Mouse (Mus musculus) left cerebral cortex, adult 8-10 months (tissue): Measurements from ENCODE around the gene Igf2bp3. TPM values are rescaled to one million over a fixed set of nuclear protein-coding genes. Genes with fewer than 3 reads are reported as not detected.
"Not testable (repeated sequence)": the region's sequence is repeated elsewhere in the genome, so short reads cannot be mapped to it uniquely, and the experiment has no call there.

Source experiments
- DNase-seq, 2 experiments: peaks; one replicate each; pipeline ENCODE4 v3.0.0; 2022; ENCODE audit warnings: low spot score in 2 of 2
- total RNA-seq, 4 experiments: library from RNA; stranded (reverse); gene quantifications; 2 replicates each; pipeline ENCODE4 v1.2.4; 2022

Gene Igf2bp3
- not detected for total RNA-seq

DNA sequence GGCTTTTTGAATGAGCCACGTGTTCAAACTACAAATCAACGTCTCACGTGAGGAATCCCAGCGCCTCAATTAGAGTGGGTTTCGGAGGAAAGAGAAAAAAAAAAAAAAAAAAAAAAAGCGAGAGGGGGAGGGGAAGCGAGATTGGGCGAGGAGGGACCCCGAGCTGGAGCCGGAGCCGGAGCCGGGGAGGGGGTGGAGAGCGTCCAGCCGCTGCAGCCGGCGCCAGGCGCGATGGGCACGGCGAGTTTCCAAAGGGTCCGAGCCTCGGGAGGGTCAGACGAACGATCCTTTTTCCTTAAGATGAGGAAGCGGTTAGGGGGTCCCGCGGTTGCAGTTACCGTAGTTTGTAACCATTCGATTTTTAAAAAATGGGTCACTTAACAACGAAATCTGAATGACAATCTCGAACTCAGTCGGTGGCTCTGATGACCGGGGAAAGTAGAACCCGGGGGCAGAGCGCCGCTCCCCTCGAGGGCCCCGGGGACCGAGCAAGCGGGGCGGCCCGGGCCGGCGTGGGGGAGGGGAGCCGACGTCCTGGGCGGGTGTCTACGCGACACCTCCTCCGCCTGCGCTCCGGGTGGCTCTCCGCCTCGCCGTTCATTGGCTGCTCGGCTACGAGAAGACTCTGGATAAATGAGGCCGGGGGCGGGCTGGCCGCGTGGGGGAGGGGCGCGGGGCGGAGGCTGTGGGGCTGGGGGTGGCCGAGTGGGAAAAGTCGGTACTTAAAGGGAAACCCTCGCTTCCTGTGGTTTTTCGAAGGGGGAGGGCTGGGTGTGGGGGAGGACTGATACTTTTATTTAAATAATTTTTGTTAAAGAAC, at the start of gene Igf2bp3:
Gene Igf2bp3 (minus strand): TSS at position 30 of the 820 bp plus-strand sequence.
- no peak for DNase-seq

DNA sequence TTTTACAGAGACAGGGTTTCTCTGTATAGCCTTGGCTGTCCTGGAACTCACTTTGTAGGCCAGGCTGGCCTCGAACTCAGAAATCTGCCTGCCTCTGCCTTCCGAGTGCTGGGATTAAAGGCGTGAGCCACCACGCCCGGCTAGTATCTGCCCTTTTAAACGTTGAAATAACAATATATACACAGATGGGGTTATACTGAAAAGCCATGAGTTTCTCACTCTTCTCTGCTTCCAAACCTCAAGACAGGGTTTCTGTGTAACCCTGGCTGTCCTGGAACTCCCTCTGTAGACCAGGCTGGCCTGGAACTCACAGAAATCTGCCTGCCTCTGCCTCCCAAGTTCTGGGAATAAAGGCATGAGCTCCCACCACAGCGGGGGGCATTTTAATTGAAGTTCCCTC, 49.7 kb upstream of the Igf2bp3 start:
- not testable (repeated sequence) for DNase-seq

DNA sequence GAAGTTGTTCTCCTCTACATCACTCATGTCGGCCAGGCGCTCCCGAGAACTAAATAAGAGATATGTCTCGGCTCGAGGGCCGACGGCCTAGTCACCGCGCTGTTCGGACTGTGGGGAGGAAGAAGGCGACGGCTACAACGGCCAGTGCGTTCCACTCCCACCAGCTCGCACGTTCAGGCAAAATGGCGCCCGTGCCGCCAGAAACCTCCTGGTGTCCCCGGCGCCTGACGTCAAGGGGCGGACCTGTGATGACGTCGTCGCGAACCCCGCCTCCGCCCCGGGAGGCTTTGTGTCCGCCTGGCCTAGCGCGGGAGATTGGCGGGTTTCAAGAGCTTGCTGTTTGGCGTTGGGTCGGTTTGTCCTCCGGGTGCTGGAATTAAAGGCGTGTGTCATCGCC, 49.1 kb upstream of the Igf2bp3 start, which contains the start of gene Tra2a:
Gene Tra2a (minus strand): TSS at position 187 of the 397 bp plus-strand sequence.
- DNase-seq = peak; percentile 91 to 96

DNA sequence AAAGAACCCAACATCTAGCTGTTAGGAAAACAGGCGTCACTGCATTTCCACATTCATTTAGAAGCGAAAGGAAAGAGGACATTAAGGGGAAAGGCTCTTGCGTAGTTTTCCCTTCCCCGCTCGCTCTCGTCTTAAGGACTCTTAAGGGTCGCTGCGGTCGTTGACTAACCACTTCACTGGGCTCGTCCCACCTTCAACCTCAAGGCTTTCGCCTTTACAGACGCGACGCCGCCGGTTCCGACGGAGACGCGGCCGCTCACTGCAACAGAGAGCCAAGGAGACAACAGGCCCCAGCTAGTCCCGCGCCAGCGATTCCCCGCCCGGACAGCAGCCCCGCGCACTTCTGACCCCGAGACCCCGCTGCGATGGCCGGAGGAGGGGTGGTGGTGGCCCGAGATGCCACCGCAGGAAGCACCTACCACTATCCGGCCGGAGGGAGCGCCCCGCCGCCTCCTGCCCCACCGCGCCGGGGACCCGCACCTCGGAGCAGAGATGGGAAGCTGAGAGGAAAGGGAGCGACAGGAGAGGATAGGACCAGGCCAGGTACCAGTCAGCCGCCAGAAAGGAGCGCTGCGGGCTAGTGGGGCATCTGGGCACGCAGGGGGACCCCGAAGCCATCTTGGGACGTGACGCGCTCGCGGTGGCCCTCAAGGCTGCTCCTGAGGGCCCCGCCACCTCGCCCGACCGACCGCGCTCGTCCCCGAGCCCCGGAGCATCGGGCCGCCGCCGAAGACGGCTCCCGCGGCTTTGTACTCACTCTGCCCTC, 48.5 kb upstream of the Igf2bp3 start:
- DNase-seq = peak in 1 of 2 experiments; percentile 15

DNA sequence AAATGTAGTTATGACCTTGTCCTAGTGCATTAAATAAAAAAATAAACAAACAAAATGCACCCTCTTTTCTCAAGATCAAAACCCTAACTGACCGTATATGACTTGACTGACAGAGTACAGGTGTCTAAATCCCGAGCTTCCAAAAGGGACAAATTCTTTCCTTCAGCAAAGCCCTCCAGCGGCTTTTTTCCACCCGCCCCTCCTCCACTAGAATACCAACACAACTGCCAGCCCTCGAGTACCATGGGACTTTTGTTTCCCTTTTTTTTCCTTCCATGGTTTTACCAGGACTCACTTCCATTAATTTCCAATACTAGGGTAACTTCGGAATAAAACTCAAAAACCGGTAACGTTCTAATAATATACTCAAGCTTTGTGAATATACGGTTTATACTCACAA, 47.7 kb upstream of the Igf2bp3 start:
- DNase-seq = no peak

DNA sequence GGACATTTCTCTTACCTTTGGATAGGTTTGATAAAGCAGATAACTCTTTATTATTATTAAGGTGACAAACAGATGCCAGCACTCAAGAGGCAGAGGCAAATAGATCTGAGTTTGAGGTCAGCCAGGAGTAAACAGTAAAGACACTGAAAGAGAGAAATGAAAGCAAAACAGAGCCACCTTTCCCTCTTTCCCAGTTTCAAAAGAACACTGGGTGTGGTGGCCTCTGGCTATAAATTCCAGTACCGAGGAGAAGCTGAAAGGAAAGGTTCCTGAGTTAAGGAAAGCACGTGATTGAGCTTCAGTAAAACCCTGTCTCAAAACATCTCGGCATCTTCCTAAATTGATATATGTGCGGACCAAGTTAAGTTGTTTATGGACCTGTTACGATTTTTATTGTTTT, 45.0 kb upstream of the Igf2bp3 start:
- DNase-seq = no peak

DNA sequence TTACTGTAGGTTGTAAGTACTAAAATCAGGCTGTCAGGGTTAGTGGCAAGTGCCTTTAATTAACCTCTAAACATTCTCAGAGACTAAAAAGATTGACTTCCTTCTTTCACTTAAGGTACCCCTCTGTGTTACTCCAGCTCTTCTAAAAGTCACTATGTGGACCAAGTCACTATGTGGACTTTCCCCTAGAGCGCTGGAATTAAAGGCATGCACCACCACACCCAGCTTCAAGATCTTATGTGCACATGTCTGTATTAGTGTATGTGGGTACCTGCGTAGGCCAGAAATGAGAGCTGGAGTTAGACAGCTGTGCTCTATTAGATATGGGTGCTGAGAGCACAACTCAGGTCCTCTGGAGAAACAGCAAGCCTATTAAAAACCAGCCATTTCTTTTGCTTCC, 43.1 kb upstream of the Igf2bp3 start:
- no peak for DNase-seq

DNA sequence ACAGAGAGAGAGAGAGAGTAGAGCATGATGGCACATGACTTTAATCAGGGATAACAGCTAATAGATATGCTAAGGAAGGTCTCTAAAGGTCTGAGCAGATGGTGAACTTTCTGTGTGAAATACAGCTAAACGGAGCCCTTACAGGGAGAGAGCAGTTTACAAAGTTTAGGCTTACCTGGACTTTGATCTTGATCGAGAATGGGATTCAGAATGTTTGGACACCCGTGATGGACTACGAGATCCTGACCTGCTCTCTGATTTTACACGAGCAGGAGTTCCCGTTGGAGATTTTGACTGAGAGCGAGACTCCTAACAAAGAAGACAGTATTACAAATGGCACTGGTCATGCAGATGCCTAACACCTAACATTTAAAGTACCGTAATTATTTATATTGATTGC, 37.5 kb upstream of the Igf2bp3 start:
- no peak for DNase-seq

DNA sequence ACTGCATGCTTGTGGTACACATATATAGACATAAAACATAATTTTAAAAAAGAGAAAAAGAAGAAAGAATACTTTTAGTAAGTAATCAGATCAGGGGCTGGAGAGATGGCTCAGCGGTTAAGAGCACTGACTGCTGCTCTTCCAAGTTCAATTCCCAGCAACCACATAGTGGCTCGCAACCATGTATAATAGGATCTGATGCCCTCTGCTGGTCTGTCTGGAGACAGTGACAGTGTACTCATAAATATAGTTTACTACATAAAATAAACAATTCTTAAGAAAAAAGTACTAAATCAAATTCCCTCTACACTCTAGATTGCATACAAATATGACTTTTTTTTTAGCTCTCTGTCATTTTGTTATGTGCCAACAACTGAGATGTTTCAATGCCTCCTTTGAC, 36.4 kb upstream of the Igf2bp3 start:
- DNase-seq = no peak

DNA sequence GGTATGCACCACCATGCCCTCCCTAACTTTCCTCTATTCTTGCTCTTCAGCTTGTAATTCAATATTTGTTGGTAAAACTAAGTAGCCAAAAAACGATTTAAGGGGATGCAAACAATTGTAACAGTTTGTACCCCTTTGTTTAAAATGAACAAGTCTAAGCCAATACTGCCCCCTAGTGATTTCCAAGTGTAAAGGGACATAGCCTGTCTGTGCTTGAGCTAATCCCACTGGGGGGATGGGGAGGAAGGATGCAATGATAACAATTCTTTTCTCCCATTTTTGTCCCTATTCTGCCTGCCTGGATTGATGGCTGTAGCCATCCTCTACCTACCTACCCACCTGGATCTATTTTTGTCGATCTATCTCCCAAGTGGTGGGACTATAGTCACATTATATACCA, 32.5 kb upstream of the Igf2bp3 start:
- DNase-seq = no peak

DNA sequence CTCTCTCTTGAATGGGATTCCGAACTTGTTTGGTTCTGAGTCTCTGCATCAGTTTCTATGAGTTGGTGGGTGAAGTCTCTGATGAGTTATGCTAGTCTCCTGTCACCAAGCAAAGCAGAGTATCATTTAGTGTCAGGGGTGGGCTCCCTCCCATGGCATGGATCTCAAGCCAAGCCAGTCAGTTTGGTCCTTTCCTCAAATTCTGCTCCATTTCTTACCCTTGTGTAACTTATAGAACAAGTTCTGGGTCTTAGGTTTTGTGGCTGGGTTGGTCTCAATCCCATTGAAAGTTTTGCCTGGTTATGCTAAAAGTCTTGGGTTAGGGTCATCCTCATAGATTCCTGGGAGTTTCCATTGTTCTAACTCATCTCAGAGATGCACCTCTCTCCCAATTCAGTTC, 27.6 kb upstream of the Igf2bp3 start:
- no peak for DNase-seq

DNA sequence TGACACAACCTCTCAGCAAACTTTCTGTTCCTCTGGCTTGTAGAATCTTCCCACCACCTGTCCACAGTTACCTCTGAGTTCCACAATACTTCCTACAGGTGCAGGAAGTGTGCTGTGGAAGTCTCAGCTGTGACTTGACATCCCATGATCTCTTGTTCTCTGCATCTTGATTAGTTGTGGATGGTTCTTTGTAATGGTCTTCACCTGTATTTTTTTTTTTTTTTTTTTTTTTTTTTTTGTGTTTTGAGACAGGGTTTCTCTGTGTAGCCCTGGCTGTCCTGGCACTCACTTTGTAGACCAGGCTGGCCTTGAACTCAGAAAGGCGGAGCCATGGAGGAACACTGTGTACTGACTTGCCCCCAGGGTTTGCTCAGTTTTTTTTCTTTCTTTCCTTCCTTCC, 26.8 kb upstream of the Igf2bp3 start:
- DNase-seq = no peak

DNA sequence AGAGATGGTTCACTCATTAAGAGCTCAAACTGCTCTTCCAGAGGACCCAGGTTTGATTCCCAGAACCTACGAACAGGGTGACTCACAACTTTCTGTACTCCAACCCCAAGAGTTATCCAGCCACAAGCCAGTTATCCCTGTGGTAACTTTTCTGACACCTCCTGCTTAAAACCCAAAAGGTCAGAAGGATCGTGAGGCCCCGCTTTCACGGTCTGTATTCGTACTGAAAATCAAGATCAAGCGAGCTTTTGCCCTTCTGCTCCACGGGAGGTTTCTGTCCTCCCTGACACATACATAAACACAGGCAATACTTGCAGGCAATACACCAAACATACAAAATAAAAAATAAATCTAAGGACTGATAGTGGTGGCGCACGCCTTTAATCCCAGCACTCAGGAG, 21.6 kb upstream of the Igf2bp3 start:
- DNase-seq = peak; percentile 96 to 100

DNA sequence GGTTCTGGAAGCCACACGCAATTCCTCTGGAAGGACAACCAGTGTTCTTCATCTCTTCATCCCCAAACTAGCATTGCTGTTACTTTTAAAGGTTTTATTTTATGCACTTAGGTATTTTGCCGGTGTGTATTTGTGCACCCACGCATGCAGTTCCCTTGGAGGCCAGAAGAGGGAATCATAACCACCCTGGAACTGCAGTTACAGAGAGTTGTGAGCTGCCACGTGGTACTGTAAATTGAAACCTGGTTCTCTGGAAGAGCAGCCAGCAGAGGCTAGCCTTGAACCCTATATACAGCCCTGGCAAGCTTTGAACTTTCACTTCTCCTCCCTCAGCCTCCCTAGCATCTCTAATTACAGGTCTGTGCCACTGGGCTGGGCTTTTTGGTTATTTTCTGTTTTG, 18.6 kb upstream of the Igf2bp3 start:
- no peak for DNase-seq

DNA sequence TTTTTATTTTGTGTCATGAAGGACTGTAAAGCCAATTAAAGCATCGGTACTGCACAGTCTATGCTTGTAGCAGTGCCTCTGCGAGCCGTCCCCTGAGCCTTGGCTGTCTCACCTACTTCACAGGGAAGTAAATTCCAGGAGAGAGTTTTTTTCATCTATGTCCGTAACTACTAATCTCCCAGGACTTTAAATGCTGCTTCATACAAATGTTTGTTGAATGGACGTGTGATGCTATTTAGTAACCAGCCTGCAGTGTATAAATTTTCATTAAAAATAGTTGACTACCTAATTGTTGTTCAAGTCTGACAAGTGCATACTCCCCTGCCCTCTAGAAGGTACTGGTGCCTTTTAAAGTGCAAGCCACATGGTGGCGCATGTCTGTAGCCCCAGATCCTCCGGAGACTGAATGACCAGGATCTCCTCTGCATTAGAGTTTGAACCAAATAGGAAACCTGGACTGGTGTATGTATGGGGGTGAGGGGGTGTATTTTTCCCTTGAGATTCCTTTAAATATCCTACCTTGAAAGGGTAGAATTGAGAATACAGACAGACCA, 13.4 kb upstream of the Igf2bp3 start:
- DNase-seq = no peak

DNA sequence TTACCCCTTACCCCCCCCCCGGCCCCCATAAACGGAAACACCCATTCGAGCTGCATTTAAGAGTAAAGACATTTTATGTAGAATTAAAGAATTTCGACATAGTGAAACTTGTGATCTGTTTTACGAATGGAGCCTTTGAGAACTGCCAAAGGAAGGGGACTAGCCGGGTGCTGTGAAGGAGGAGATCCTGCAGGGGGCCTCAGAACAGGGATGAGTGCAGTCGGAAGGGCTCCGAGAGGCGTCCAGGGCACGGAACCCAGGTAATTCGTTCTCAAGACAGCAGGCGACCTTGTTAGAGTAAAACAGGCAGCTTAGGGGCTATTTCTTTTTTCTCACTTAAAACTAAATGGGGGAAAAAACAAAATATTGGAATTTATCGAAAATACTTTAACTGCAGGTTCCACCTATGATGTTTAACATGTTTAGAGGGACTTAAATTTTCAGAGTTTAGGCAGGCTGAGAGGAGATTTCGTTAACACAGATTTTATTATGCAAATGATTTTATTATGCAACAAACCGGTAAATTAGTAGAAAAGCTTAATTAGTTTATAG, 12.5 kb upstream of the Igf2bp3 start:
- no peak for DNase-seq

DNA sequence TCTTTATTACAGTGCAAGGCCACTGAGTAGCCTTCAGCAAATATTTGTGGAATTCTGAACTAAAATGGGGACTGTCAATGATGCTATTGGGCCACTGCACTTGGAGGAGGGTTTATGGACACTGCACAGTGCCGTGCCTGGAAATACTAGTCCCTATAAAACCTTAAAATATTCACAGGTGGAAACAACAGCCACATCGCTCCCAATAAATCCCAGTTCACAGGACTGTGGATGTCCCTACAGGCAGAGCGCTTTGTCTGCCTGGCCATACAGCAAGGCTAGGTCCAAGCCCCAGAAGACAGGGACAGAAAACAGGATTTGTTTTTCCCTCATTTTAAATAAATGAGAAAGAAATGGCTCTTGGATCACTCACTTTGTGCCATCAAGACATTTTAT, 11.0 kb upstream of the Igf2bp3 start:
- no peak for DNase-seq

DNA sequence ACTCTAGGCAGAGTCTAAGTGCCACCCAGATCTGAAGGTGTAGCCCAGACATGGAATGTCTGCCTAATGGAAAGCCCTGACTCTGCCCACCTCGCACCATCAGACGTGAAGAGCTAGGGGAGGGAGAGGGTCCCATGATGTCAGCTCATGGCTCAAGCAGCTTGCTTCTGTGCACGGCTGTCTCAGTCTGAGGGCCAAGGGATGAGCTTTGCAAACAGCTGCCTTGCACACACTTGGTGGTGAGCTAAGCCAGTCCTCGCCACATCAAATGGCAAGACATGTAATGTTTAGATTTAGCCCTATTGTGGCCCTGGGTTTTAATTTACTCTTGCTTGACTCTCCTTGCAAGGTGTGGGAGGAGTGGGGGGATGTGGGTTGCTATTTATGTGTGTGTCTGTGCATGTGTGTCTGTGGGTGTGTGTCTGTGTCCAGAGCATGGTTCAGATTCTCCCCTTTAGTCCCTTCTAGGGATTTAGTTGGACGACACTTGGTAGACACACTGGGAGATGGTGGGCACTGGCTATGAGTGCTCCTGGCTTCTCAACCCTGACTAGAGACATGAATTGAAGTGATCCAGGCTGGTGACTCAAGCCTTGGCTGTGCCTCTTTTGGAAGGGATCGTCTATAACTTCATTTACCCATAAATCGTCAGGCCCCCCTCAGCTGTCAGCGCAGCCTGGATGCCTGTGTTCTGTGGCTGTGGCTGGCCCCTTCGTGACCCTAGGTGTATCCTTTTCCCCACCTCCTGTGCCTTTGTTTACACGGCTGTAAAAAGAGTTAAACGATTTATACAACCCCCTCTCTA, 10.4 kb upstream of the Igf2bp3 start:
- no peak for DNase-seq

DNA sequence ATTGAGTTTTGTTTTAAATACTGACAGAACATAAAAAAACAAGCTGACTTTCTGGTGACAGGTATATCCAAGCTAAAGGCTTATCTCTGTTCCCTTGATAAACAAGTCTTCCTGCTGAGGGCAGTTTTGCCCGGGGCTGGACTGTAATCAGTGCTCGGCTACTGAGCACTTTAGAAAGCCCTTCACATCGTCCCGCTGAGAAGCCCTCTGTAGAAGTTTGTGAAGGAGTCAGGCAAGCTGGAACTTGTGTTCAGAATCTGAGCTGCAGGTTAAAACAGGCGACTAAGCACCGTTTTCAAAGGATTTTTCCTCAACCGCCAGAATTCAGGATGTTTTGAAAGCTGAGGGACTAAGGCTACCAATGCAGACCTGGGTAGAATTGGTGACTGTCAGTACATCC, 7.1 kb upstream of the Igf2bp3 start:
- no peak for DNase-seq

DNA sequence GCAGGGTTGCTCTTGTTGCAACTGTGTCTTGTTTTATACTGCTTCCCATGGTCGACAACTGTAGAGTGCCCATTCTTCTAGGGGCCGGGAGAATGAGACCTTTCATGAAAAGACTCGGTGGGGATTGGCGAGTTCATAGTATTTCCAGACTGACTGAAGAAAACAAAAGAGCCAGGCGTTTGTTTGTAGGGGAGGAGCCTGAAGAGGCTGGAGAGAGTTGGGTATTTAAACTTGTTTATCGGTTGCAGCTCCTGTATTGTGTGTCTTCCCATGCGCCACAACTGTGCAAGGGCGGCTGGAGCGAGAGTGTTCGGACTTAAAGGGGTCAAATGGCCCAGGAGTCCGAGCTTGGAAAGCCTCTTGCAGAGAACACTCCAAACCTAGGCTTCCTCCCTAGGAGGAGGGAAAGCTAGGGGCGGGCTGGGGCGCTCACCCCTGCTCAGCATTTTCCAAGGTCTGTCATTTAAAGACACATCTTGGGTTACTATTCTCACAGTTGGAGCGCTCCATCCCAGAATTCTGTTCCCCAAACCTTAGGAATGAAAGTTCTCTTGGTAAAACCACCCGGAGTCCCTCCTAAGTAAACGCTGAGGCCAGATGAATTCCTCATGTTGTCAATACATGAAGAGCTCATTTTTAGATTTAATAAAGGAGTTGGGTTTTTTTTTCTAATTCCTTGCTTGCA, 5.3 kb upstream of the Igf2bp3 start:
- DNase-seq = no peak
